Mouse (Mus musculus): ENCODE results near the gene Spata31d1a.

DNA sequence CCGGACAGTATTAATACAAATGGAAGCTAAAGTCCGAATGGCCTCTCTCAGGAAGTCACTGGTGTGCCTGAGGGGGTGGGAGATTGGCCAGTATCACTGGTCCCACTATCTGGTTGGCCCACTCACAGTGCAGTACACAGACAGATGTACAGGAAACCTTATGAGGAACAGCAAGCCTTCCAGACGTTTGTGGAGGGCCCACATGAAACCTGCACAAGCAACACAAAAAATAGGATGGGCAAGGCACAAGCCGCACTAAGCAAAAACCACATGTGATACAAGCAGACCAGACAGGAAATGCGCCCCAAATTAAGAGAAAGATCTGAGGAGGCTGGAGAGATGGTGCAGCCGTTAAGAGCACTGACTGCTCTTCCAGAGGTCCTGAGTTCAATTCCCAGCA is 37.9 kb downstream of the Spata31d1a start:
- TF ChIP-seq POLR2A (IDR thresholded peaks at IDR 0.05; ENCODE audit: borderline replicate concordance, control insufficient read depth, low read depth, low read length), result no peak
- TF ChIP-seq CTCF (IDR thresholded peaks at IDR 0.05; ENCODE audit: control insufficient read depth, insufficient read depth, low read length), result no peak

Measured in bone marrow, adult 2 months (tissue).